Mouse (Mus musculus): Measurements from ENCODE around the gene Ninj2. TPM values are rescaled to one million over a fixed set of nuclear protein-coding genes. Genes with fewer than 3 reads are reported as not detected.

Ninj2 gene
- total RNA-seq, 2 experiments from 2014 or later = 0.59 to 0.68 TPM

- intact Hi-C loops (cut with DNase I) = no loop called here
- DNase-seq (ENCODE audit: low spot score in 2 of 2) = peak; percentile 71 to 77
Measured at GRCm38 (mm10) chr6:120159133-120159901, 66.2 kb downstream of the Ninj2 start.

GRCm38 (mm10) chr6:120162928-120163327 is 69.8 kb downstream of the Ninj2 start:
- intact Hi-C loops (cut with DNase I) = no loop called here
- no peak for DNase-seq (ENCODE audit: low spot score in 2 of 2)

GRCm38 (mm10) chr6:120164765-120165164 is 71.6 kb downstream of the Ninj2 start:
- no peak for DNase-seq (ENCODE audit: low spot score in 2 of 2)
- intact Hi-C loops (cut with DNase I) = no loop called here

GRCm38 (mm10) chr6:120167574-120167973 is 74.4 kb downstream of the Ninj2 start:
- no peak for DNase-seq (ENCODE audit: low spot score in 2 of 2)
- intact Hi-C loops (cut with DNase I) = no loop called here

GRCm38 (mm10) chr6:120172294-120173017 is 79.3 kb downstream of the Ninj2 start:
- intact Hi-C loops (cut with DNase I) = no loop called here
- DNase-seq (ENCODE audit: low spot score in 2 of 2) = no peak

- intact Hi-C loops (cut with DNase I) = no loop called here
- no peak for DNase-seq (ENCODE audit: low spot score in 2 of 2)
Measured at GRCm38 (mm10) chr6:120174028-120174601, 81.0 kb downstream of the Ninj2 start.

- intact Hi-C loops (cut with DNase I) = no loop called here
- DNase-seq (ENCODE audit: low spot score in 2 of 2) = no peak
Measured at GRCm38 (mm10) chr6:120174602-120175115, 81.5 kb downstream of the Ninj2 start.

GRCm38 (mm10) chr6:120175650-120176049 is 82.5 kb downstream of the Ninj2 start:
- intact Hi-C loops (cut with DNase I) = no loop called here
- no peak for DNase-seq (ENCODE audit: low spot score in 2 of 2)

GRCm38 (mm10) chr6:120179044-120179755 is 86.0 kb downstream of the Ninj2 start:
- DNase-seq (ENCODE audit: low spot score in 2 of 2) = no peak
- intact Hi-C loops (cut with DNase I) = no loop called here

GRCm38 (mm10) chr6:120179756-120180206 is 86.6 kb downstream of the Ninj2 start:
- intact Hi-C loops (cut with DNase I) = no loop called here
- DNase-seq (ENCODE audit: low spot score in 2 of 2) = no peak

- intact Hi-C loops (cut with DNase I) = no loop called here
- DNase-seq (ENCODE audit: low spot score in 2 of 2) = no peak
Measured at GRCm38 (mm10) chr6:120180492-120180891, 87.3 kb downstream of the Ninj2 start.

GRCm38 (mm10) chr6:120182160-120182559 is 89.0 kb downstream of the Ninj2 start:
- intact Hi-C loops (cut with DNase I) = no loop called here
- DNase-seq (ENCODE audit: low spot score in 2 of 2) = no peak

- DNase-seq (ENCODE audit: low spot score in 2 of 2) = no peak
- intact Hi-C loops (cut with DNase I) = no loop called here
Measured at GRCm38 (mm10) chr6:120183771-120184170, 90.6 kb downstream of the Ninj2 start.

GRCm38 (mm10) chr6:120185012-120185730 is 92.0 kb downstream of the Ninj2 start:
- intact Hi-C loops (cut with DNase I) = no loop called here
- no peak for DNase-seq (ENCODE audit: low spot score in 2 of 2)

- intact Hi-C loops (cut with DNase I) = no loop called here
- no peak for DNase-seq (ENCODE audit: low spot score in 2 of 2)
Measured at GRCm38 (mm10) chr6:120185756-120186155, 92.6 kb downstream of the Ninj2 start.

- no peak for DNase-seq (ENCODE audit: low spot score in 2 of 2)
- intact Hi-C loops (cut with DNase I) = no loop called here
Measured at GRCm38 (mm10) chr6:120186594-120186993, 93.4 kb downstream of the Ninj2 start.

GRCm38 (mm10) chr6:120187587-120188176 is 94.5 kb downstream of the Ninj2 start:
- intact Hi-C loops (cut with DNase I) = no loop called here
- DNase-seq (ENCODE audit: low spot score in 2 of 2) = peak in 1 of 2 experiments; percentile 22

- intact Hi-C loops (cut with DNase I) = no loop called here
- DNase-seq (ENCODE audit: low spot score in 2 of 2) = no peak
Measured at GRCm38 (mm10) chr6:120188376-120189235, 95.5 kb downstream of the Ninj2 start.

Data from left cerebral cortex, postnatal 14 days (tissue).